Mouse (Mus musculus) G1E (cell line): Measurements from ENCODE around the gene Dynlt1b.
"Not testable (repeated sequence)": the region's sequence is repeated elsewhere in the genome, so short reads cannot be mapped to it uniquely, and the experiment has no call there.

ENCODE experiments used
- CTCF ChIP-seq: IDR thresholded peaks from 2 replicates; pipeline ENCODE4 v1.5.1; 2012; ENCODE audit warnings: low read depth, low read length, inconsistent platforms, mixed read lengths
- GATA2 ChIP-seq: IDR thresholded peaks from 2 replicates; pipeline ENCODE4 v1.6.1; 2012; ENCODE audit warnings: low read depth, low read length, inconsistent platforms, borderline replicate concordance

- TF ChIP-seq CTCF, GATA2: not testable (repeated sequence)
These were observed 31.8 kb upstream of the Dynlt1b start for GRCm38 (mm10) chr17:6398079-6398478.
